Comparison of ENCODE assay signal across 8 mouse cellular contexts in the genomic region with DNA sequence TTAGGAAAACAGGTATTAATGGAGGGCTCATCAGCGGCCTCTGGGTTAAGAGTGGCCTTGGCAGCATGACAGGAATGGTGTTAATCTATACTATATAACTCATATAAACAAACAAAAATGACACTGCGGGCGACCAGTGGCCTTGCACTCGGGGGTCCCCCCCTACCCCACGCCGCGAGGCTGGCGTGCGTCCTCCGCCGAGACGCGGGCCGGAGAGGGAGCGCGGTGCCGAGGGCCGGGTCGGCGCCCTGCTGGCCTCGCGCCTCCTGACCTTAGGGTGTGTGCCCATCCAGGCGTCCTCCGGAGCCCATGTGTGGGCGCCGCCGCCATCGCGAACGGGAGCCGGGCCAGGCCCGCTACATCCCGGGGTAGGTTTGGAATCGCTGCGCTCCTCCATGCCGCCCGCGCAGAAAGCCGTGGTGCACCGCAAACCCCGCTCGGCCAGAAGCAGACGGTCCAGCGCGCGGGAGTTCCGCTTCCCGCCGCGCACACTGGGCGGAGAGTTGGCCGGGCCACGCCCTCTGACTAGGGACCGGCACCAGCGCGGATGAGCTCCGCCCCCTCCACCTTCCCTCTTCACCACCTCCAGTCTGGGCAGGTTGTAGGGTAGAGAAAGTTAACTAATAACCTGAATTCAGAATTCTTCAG. TPM values are rescaled to one million over a fixed set of nuclear protein-coding genes. Genes with fewer than 3 reads are reported as not detected.
A peak's percentile ranks its signal among the peaks of the same experiment; 100 is the strongest.
DNase-seq lines count a peak whose midpoint lies in the region; ATAC-seq and TF ChIP-seq lines count a peak whose summit lies in the region.

Tsen15 (minus strand) TSS at position 501 of the 648 bp plus-strand sequence.

- H3K4me2 ChIP-seq in embryonic facial prominence, embryonic 14.5 days (ENCODE audit: low read depth, low read length), result peak within 1 kb of the TSS; percentile 57
- H3K4me2 ChIP-seq in limb, embryonic 12.5 days, result peak within 1 kb of the TSS; percentile 72
- H3K4me2 ChIP-seq in midbrain, embryonic 14.5 days (ENCODE audit: low read length), result peak within 1 kb of the TSS; percentile 63

- peak; percentile 50; the same call in 1 of the 2 replicates for TF ChIP-seq POLR2A in heart, adult 2 months (IDR thresholded peaks at IDR 0.05; ENCODE audit: insufficient read depth, low read depth, low read length)

- H3K4me1 ChIP-seq in embryonic facial prominence, embryonic 14.5 days (ENCODE audit: control insufficient read depth, insufficient read depth, low read length), result no peaks in the 10 kb centered on the region; the same call in 1 of the 2 replicates
- no peaks in the 10 kb centered on the region; the same call in none of the 2 replicates for H3K4me1 ChIP-seq in heart, adult 2 months (ENCODE audit: control insufficient read depth, insufficient read depth, low read length)
- H3K4me1 ChIP-seq in limb, embryonic 12.5 days (replicated peaks), result 0 out of 2 replicates have a peak, but pooled peaks cover 3% of the 10 kb centered on the region
- H3K4me1 ChIP-seq in midbrain, embryonic 14.5 days (ENCODE audit: control insufficient read depth, insufficient read depth, low read length), result no peaks in the 10 kb centered on the region; the same call in 1 of the 2 replicates

- TF ChIP-seq EP300 in heart, adult 2 months (IDR thresholded peaks at IDR 0.05; ENCODE audit: insufficient read depth, low read depth, low read length), result no peak

- H3K4me3 ChIP-seq in embryonic facial prominence, embryonic 14.5 days (ENCODE audit: low read depth, low read length), result peak within 1 kb of the TSS; percentile 90
- H3K4me3 ChIP-seq in heart, adult 2 months, result peak within 1 kb of the TSS; percentile 91
- H3K4me3 ChIP-seq in limb, embryonic 12.5 days (replicated peaks), result peak within 1 kb of the TSS; percentile 90
- peak within 1 kb of the TSS; percentile 76 for H3K4me3 ChIP-seq in midbrain, embryonic 14.5 days (replicated peaks; ENCODE audit: low read depth, low read length)

- TF ChIP-seq CTCF in heart, adult 2 months (IDR thresholded peaks at IDR 0.05), result peak; percentile 15

- WGBS in embryonic facial prominence, embryonic 14.5 days, result 0% methylated on average over 26 of the region's 57 CpGs
- WGBS in heart, adult 2 months, result 1% methylated on average over 57 of the region's 57 CpGs
- WGBS in limb, embryonic 12.5 days, result under 1% methylated on average over 57 of the region's 57 CpGs
- under 1% methylated on average over 57 of the region's 57 CpGs for WGBS in midbrain, embryonic 14.5 days

- H3K27ac ChIP-seq in embryonic facial prominence, embryonic 14.5 days (replicated peaks; ENCODE audit: low read depth, low read length), result no peak within 1 kb of the TSS
- peak within 1 kb of the TSS; percentile 80 for H3K27ac ChIP-seq in heart, adult 2 months
- no peak within 1 kb of the TSS for H3K27ac ChIP-seq in limb, embryonic 12.5 days
- H3K27ac ChIP-seq in midbrain, embryonic 14.5 days (replicated peaks; ENCODE audit: low read depth, low read length), result no peak within 1 kb of the TSS

- peaks cover 2% of the 10 kb centered on the region for H3K79me2 ChIP-seq in heart, adult 2 months (replicated peaks; ENCODE audit: control insufficient read depth, insufficient read depth, low read length)

- ATAC-seq in embryonic facial prominence, embryonic 14.5 days (ENCODE audit: low read depth), result peak; percentile 98
- ATAC-seq in limb, embryonic 12.5 days (ENCODE audit: insufficient number of reproducible peaks, insufficient read depth, low FRiP score, low TSS enrichment, low read depth), result peak; percentile 96
- peak; percentile 93 for ATAC-seq in midbrain, embryonic 14.5 days (ENCODE audit: low FRiP score, low TSS enrichment)

- H3K9ac ChIP-seq in embryonic facial prominence, embryonic 14.5 days (ENCODE audit: low read depth, low read length), result peak within 1 kb of the TSS; percentile 85
- H3K9ac ChIP-seq in heart, adult 2 months (ENCODE audit: low read depth, low read length), result peak within 1 kb of the TSS; percentile 91
- H3K9ac ChIP-seq in limb, embryonic 12.5 days (replicated peaks), result peak within 1 kb of the TSS; percentile 85
- H3K9ac ChIP-seq in midbrain, embryonic 14.5 days (replicated peaks; ENCODE audit: low read length), result peak within 1 kb of the TSS; percentile 72

- no peaks in the 10 kb centered on the region for H3K9me3 ChIP-seq in embryonic facial prominence, embryonic 14.5 days (ENCODE audit: control insufficient read depth, low read length)
- no peaks in the 10 kb centered on the region for H3K9me3 ChIP-seq in limb, embryonic 12.5 days
- no peaks in the 10 kb centered on the region for H3K9me3 ChIP-seq in midbrain, embryonic 14.5 days (ENCODE audit: control insufficient read depth, low read length)

- 0 out of 2 replicates have a peak, but pooled peaks cover 16% of the 10 kb centered on the region for H3K36me3 ChIP-seq in embryonic facial prominence, embryonic 14.5 days (ENCODE audit: control insufficient read depth, insufficient read depth, low read length)
- H3K36me3 ChIP-seq in heart, adult 2 months (ENCODE audit: control insufficient read depth, insufficient read depth, low read length), result no peaks in the 10 kb centered on the region; the same call in none of the 2 replicates
- H3K36me3 ChIP-seq in limb, embryonic 12.5 days, result peaks cover 12% of the 10 kb centered on the region
- no peaks in the 10 kb centered on the region for H3K36me3 ChIP-seq in midbrain, embryonic 14.5 days (ENCODE audit: control insufficient read depth, insufficient read depth, low read length)

- intact Hi-C loops in heart, adult 2 months (cut with DNase I), result loop anchor here (1.0 to 5.0 kb wide), 3 partner anchors 36 to 125 kb away; no protein-coding TSS in a partner anchor

- peak; percentile 58 for DNase-seq in 416B (ENCODE audit: low read depth)
- peak; percentile 72 to 74 for DNase-seq in adrenal gland, postnatal 4 days (ENCODE audit: low spot score in 2 of 2)
- DNase-seq in embryonic facial prominence, embryonic 14.5 days (ENCODE audit: low spot score), result peak; percentile 88
- peak; percentile 90 to 94 for DNase-seq in heart, adult 2 months
- DNase-seq in kidney, adult 8-10 months, result peak; percentile 93 to 95
- peak; percentile 87 for DNase-seq in midbrain, embryonic 14.5 days
- DNase-seq in spleen, adult 12 weeks (ENCODE audit: low spot score), result peak; percentile 78

- H3K27me3 ChIP-seq in embryonic facial prominence, embryonic 14.5 days (replicated peaks; ENCODE audit: control insufficient read depth, insufficient read depth, low read length), result no peaks in the 10 kb centered on the region
- no peaks in the 10 kb centered on the region for H3K27me3 ChIP-seq in heart, adult 2 months (ENCODE audit: control insufficient read depth, insufficient read depth, low read length)
- H3K27me3 ChIP-seq in limb, embryonic 12.5 days, result no peaks in the 10 kb centered on the region
- H3K27me3 ChIP-seq in midbrain, embryonic 14.5 days (ENCODE audit: control insufficient read depth, insufficient read depth, low read length), result no peaks in the 10 kb centered on the region

RNA-seq across cellular contexts. Expression of gene Tsen15, which starts in this region (rescaled TPM):
- total RNA-seq in adrenal gland, postnatal 4 days (2021), result 10 to 100 TPM; 33.7 to 35.4 TPM
- 71.0 and 84.1 TPM in 2 replicates for polyA plus RNA-seq in embryonic facial prominence, embryonic 14.5 days (2014; fragmentation: Nextera tagmentation; extraction: Ambion mirVana)
- 10 to 100 TPM; 19.3 to 21.0 TPM for total RNA-seq in heart, adult 2 months (2021)
- 14.4 and 24.8 TPM in 2 replicates for polyA plus RNA-seq in heart, adult 2 months (2012; rRNA removed)
- polyA plus RNA-seq in limb, embryonic 12.5 days (2016; fragmentation: Nextera tagmentation; extraction: Ambion mirVana), result 94.1 and 96.7 TPM in 2 replicates
- 31.4 and 36.4 TPM in 2 replicates for polyA plus RNA-seq in midbrain, embryonic 14.5 days (2014; fragmentation: Nextera tagmentation; extraction: Ambion mirVana)
